Mouse (Mus musculus): ENCODE data around the gene Ttc28. TPM values are rescaled to one million over a fixed set of nuclear protein-coding genes. Genes with fewer than 3 reads are reported as not detected.
A peak's percentile ranks its signal among the peaks of the same experiment; 100 is the strongest.

The Ttc28 gene
- total RNA-seq, 2 experiments from 2014 or later: 10.2 to 11.7 TPM

- Histone ChIP-seq H3K27ac (no peak overlapping the region), H3K4me3 (no peak overlapping the region)
- DNase-seq (ENCODE audit: low spot score in 2 of 2): no peak
- no peak for TF ChIP-seq CTCF (conservative IDR thresholded peaks at IDR 0.05)
Observed at GRCm38 (mm10) chr5:110898785-110899184, 19.2 kb downstream of the Ttc28 start.

- no peak for DNase-seq (ENCODE audit: low spot score in 2 of 2)
- TF ChIP-seq CTCF (conservative IDR thresholded peaks at IDR 0.05): no peak
- Histone ChIP-seq H3K27ac (no peak overlapping the region), H3K4me3 (no peak overlapping the region)
Observed at GRCm38 (mm10) chr5:110900331-110900730, 20.7 kb downstream of the Ttc28 start.

GRCm38 (mm10) chr5:110906708-110907107 lies 27.1 kb downstream of the Ttc28 start:
- DNase-seq (ENCODE audit: low spot score in 2 of 2): no peak
- TF ChIP-seq CTCF (conservative IDR thresholded peaks at IDR 0.05): no peak
- Histone ChIP-seq H3K4me3 (no peak overlapping the region), H3K27ac (no peak overlapping the region)

- TF ChIP-seq CTCF (conservative IDR thresholded peaks at IDR 0.05): peak; percentile 34
- DNase-seq (ENCODE audit: low spot score in 2 of 2): no peak
- H3K27ac ChIP-seq: no peak overlapping the region
- no peak overlapping the region for H3K4me3 ChIP-seq
Observed at GRCm38 (mm10) chr5:110908879-110909278, 29.3 kb downstream of the Ttc28 start.

- Histone ChIP-seq H3K27ac (no peak overlapping the region), H3K4me3 (no peak overlapping the region)
- no peak for TF ChIP-seq CTCF (conservative IDR thresholded peaks at IDR 0.05)
- DNase-seq (ENCODE audit: low spot score in 2 of 2): no peak
Observed at GRCm38 (mm10) chr5:110909955-110910589, 30.5 kb downstream of the Ttc28 start.

DNA sequence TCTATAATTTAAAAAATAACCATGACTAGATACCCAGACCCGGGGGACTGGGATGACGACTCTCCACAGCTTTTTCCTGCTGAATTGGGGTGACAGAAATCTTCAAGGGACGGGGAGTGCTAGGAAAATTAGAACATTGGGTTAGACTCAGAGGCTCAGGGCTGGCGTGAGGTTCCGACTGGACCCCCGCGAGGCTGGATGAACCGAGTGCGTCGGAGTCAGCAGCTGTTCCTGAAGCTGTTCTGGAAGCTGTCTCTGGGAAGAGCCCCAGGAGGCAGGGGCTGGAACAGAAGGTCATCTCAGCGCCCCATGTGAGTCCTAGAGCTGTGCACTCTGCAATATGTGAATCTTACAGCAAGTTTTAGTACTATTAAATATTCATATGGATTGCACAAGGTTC lies 35.3 kb downstream of the Ttc28 start:
- TF ChIP-seq CTCF (conservative IDR thresholded peaks at IDR 0.05): no peak
- no peak for DNase-seq (ENCODE audit: low spot score in 2 of 2)

DNA sequence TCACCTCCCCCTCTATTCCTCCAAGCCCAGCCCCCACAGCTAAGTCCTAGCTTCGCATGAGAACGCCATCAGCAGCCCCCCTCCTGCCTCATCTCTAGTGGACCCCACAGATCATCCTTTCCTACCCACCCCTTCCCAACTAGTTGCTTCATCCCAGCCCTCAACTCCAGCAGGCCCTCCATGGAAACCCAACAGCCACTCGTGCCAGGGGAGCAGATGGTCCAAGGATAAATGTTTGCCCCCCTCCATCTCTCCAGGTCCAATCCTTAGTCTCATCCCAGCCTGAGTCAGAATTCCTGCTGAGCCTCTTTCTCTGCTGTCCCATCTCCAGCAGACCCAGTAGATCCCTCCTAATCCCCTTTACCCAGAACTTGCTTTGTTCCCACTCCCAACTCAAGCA lies 36.6 kb downstream of the Ttc28 start:
- H3K4me3 ChIP-seq: no peak overlapping the region
- H3K27ac ChIP-seq: no peak overlapping the region
- no peak for TF ChIP-seq CTCF (conservative IDR thresholded peaks at IDR 0.05)
- no peak for DNase-seq (ENCODE audit: low spot score in 2 of 2)

More for the DNA sequence above, 35.3 kb downstream of the Ttc28 start:
- H3K4me3 ChIP-seq: no peak overlapping the region
- no peak overlapping the region for H3K27ac ChIP-seq

DNA sequence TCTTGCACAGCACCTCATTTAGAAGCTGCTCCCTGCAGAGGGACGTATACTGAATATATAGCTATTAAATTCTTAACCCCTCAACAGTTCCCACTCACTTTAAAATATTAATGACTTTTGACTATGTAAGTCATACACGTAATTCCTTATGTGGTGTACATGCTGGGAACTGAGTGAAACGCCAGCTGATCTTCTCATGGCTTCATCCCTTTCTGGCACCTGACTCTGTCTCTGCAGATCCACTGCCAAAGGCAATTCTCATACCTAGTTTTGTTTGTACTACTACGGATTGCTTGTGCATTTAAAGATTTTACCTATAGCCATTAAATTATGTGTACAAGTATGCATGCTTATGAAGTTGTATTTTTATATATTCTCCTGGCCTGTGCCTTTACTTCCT lies 39.9 kb downstream of the Ttc28 start:
- TF ChIP-seq CTCF (conservative IDR thresholded peaks at IDR 0.05): no peak
- no peak for DNase-seq (ENCODE audit: low spot score in 2 of 2)
- Histone ChIP-seq H3K4me3 (no peak overlapping the region), H3K27ac (no peak overlapping the region)

DNA sequence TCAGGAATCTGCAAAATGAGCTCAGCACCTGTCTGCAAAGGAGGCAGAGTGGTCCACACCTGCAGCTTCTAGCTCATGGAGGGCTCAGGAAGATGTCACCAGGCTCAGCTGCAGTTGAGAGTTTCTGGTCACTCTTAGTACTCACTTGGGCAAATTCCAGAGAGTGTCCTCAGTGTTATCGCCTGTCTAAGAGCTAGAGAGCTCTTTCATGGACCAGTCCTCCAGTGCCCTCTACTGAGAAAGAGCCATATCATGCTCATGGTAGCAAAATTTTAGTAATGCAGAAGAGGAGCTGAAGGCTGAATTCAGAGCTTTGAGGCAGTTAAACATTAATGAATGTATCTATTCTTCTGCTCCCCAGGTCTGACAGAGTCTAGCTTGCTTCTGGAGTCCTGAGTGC lies 43.7 kb downstream of the Ttc28 start:
- peak; percentile 81 for TF ChIP-seq CTCF (conservative IDR thresholded peaks at IDR 0.05)
- DNase-seq (ENCODE audit: low spot score in 2 of 2): peak; percentile 16 to 17
- H3K4me3 ChIP-seq: no peak overlapping the region
- no peak overlapping the region for H3K27ac ChIP-seq

DNA sequence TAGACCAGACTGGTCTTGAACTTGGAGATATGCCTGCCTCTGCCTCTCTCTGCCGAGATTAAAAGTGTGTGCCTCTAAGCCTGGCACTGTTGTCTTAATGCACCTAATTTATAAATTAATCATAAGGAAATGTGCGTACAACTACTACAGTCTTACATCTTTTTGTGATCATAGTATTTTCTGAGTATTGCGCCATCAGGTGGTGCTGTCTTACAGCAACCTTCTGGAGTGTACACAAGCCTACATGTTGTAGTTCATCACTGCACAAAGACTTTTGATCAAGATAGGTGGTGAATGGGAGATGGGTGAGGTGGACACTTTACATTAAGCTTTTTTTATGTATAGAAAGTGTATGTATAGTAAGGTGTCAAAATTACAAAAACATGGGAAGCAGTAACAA lies 45.0 kb downstream of the Ttc28 start:
- DNase-seq (ENCODE audit: low spot score in 2 of 2): no peak
- TF ChIP-seq CTCF (conservative IDR thresholded peaks at IDR 0.05): peak; percentile 63
- Histone ChIP-seq H3K27ac (no peak overlapping the region), H3K4me3 (no peak overlapping the region)

DNA sequence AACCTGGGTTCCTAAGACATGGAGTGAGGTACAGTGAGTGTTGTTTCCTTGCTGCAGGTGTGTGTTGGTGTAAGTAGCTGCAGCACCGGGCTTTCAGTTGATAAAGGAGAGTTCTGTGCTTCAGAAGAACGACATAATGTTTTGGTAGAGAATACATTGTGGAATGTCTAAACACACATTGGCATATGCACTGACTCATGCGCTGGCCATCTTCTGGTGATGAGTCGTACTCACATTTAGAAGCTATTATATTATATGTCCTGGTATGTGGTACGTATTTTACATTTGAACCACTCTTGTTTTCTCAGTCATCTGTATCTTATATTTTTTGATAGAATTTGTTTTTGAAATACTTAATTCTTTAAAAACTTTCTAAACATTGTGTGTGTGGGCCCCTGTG lies 46.2 kb downstream of the Ttc28 start:
- Histone ChIP-seq H3K27ac (no peak overlapping the region), H3K4me3 (no peak overlapping the region)
- TF ChIP-seq CTCF (conservative IDR thresholded peaks at IDR 0.05): no peak
- DNase-seq (ENCODE audit: low spot score in 2 of 2): no peak

- no peak overlapping the region for H3K27ac ChIP-seq
- no peak for TF ChIP-seq CTCF (conservative IDR thresholded peaks at IDR 0.05)
- no peak overlapping the region for H3K4me3 ChIP-seq
- peak in 1 of 2 experiments; percentile 10 for DNase-seq (ENCODE audit: low spot score in 2 of 2)
Observed at GRCm38 (mm10) chr5:110928289-110928688, 48.7 kb downstream of the Ttc28 start.

- no peak for TF ChIP-seq CTCF (conservative IDR thresholded peaks at IDR 0.05)
- Histone ChIP-seq H3K27ac (no peak overlapping the region), H3K4me3 (no peak overlapping the region)
- no peak for DNase-seq (ENCODE audit: low spot score in 2 of 2)
Observed at GRCm38 (mm10) chr5:110929306-110929705, 49.7 kb downstream of the Ttc28 start.

DNA sequence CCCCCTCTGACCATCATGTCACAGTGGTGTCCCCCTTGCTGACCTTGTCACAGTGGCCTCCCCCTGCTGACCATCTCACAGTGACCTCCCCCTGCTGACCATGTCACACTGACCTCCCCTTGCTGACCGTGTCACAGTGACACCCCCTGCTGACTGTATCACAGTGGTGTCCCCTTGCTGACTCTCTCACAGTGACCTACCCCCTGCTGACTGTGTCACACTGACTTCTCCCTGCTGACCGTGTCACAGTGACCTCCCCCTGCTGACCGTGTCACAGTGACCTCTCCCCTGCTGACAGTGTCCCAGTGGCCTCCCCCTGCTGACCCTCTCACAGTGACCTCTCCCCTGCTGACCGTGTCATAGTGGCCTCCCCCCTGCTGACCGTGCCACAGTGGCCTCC lies 57.0 kb downstream of the Ttc28 start:
- Histone ChIP-seq H3K27ac (no peak overlapping the region), H3K4me3 (no peak overlapping the region)
- no peak for DNase-seq (ENCODE audit: low spot score in 2 of 2)
- TF ChIP-seq CTCF (conservative IDR thresholded peaks at IDR 0.05): no peak
